ENCODE assay signal across 8 mouse cellular contexts in genomic region chr4:134551494-134552316, GRCm38 (mm10). TPM values are rescaled to one million over a fixed set of nuclear protein-coding genes. Genes with fewer than 3 reads are reported as not detected.
DNase-seq lines count a peak whose midpoint lies in the region; ATAC-seq lines count a peak whose summit lies in the region.

Selenon (minus strand) TSS chr4:134552166.

- peak within 1 kb of the TSS; percentile 99 for H3K9ac ChIP-seq in hindbrain, embryonic 16.5 days (ENCODE audit: low read depth, low read length)
- H3K9ac ChIP-seq in stomach, embryonic 16.5 days (ENCODE audit: low read length) = peak within 1 kb of the TSS; percentile 98

- H3K9me3 ChIP-seq in hindbrain, embryonic 16.5 days (ENCODE audit: control insufficient read depth, low read length) = peaks cover 5% of the 10 kb centered on the region
- H3K9me3 ChIP-seq in megakaryocyte, embryonic 14.5 days = peaks cover 14% of the 10 kb centered on the region
- peaks cover 11% of the 10 kb centered on the region for H3K9me3 ChIP-seq in stomach, embryonic 16.5 days (replicated peaks; ENCODE audit: control insufficient read depth, low read length)

- under 1% methylated on average over 53 of the region's 67 CpGs for WGBS in hindbrain, embryonic 16.5 days
- WGBS in stomach, embryonic 16.5 days = under 1% methylated on average over 62 of the region's 67 CpGs

- DNase-seq in left cerebral cortex, adult 18-20 months (ENCODE audit: low spot score in 2 of 2) = peak; percentile 51 to 57
- DNase-seq in left cerebral cortex, adult 9 months (ENCODE audit: low spot score in 2 of 2) = no peak
- DNase-seq in cerebellum, adult 9-11 months = peak; percentile 74
- DNase-seq in gastrocnemius, postnatal 10 days = peak; percentile 74
- peak; percentile 55 for DNase-seq in left cerebral cortex, postnatal 36 days (ENCODE audit: low spot score in 2 of 2)

- peak within 1 kb of the TSS; percentile 75 for H3K4me3 ChIP-seq in hindbrain, embryonic 16.5 days (ENCODE audit: low read length)
- peak within 1 kb of the TSS; percentile 92 for H3K4me3 ChIP-seq in megakaryocyte, embryonic 14.5 days (replicated peaks)
- H3K4me3 ChIP-seq in stomach, embryonic 16.5 days (replicated peaks; ENCODE audit: low read length) = peak within 1 kb of the TSS; percentile 85

- no peaks in the 10 kb centered on the region for H3K27me3 ChIP-seq in hindbrain, embryonic 16.5 days (replicated peaks; ENCODE audit: control insufficient read depth, insufficient read depth, low read length)
- peaks cover 33% of the 10 kb centered on the region for H3K27me3 ChIP-seq in megakaryocyte, embryonic 14.5 days (replicated peaks)
- H3K27me3 ChIP-seq in stomach, embryonic 16.5 days (ENCODE audit: control insufficient read depth, insufficient read depth, low read length) = no peaks in the 10 kb centered on the region

- peaks cover 8% of the 10 kb centered on the region; the same call in 1 of the 2 replicates for H3K36me3 ChIP-seq in hindbrain, embryonic 16.5 days (ENCODE audit: control insufficient read depth, insufficient read depth, low read length)
- H3K36me3 ChIP-seq in megakaryocyte, embryonic 14.5 days (replicated peaks; ENCODE audit: low read length) = peaks cover 37% of the 10 kb centered on the region
- peaks cover 10% of the 10 kb centered on the region for H3K36me3 ChIP-seq in stomach, embryonic 16.5 days (ENCODE audit: control insufficient read depth, insufficient read depth, low read length)

- ATAC-seq in hindbrain, embryonic 16.5 days = peak; percentile 79
- ATAC-seq in stomach, embryonic 16.5 days (ENCODE audit: insufficient read depth, low FRiP score) = peak; percentile 89

- intact Hi-C loops in left cerebral cortex, postnatal 36 days (cut with DNase I) = loop anchor here (2.0 kb wide), 1 partner anchor 145 kb away; no protein-coding TSS in a partner anchor

- peaks cover 18% of the 10 kb centered on the region for H3K4me1 ChIP-seq in hindbrain, embryonic 16.5 days (ENCODE audit: control insufficient read depth, insufficient read depth, low read depth, low read length)
- H3K4me1 ChIP-seq in megakaryocyte, embryonic 14.5 days = peaks cover 36% of the 10 kb centered on the region
- peaks cover 25% of the 10 kb centered on the region for H3K4me1 ChIP-seq in stomach, embryonic 16.5 days (ENCODE audit: control insufficient read depth, insufficient read depth, low read length)

- H3K4me2 ChIP-seq in hindbrain, embryonic 16.5 days (ENCODE audit: low read length) = peak within 1 kb of the TSS; percentile 79
- H3K4me2 ChIP-seq in stomach, embryonic 16.5 days (ENCODE audit: low read depth, low read length) = peak within 1 kb of the TSS; percentile 84

- peak within 1 kb of the TSS; percentile 82 for H3K27ac ChIP-seq in hindbrain, embryonic 16.5 days (ENCODE audit: low read depth, low read length)
- H3K27ac ChIP-seq in stomach, embryonic 16.5 days (ENCODE audit: low read length) = peak within 1 kb of the TSS; percentile 83

RNA-seq across cellular contexts. Expression of gene Selenon, which starts in this region (rescaled TPM):
- total RNA-seq in left cerebral cortex, adult 18-20 months (2021) = 10 to 100 TPM; 23.1 to 25.7 TPM
- total RNA-seq in gastrocnemius, postnatal 10 days (2021) = 10 to 100 TPM; 22.3 to 28.7 TPM
- 6.7 and 7.0 TPM in 2 replicates for polyA plus RNA-seq in hindbrain, embryonic 16.5 days (2015; fragmentation: Nextera tagmentation; extraction: Ambion mirVana)
- total RNA-seq in left cerebral cortex, postnatal 36 days (2021) = 10 to 100 TPM; 19.6 to 21.2 TPM
- 7.1 and 9.1 TPM in 2 replicates for polyA plus RNA-seq in megakaryocyte, embryonic 14.5 days (2012; ENCODE audit: insufficient read depth, low replicate concordance)
- 7.9 and 8.0 TPM in 2 replicates for polyA plus RNA-seq in stomach, embryonic 16.5 days (2015; fragmentation: Nextera tagmentation; extraction: Ambion mirVana)

Comparison
In these comparisons a context has a peak if more than half of its experiments do, and no peak if none do; other contexts are left out.
1. DNase-seq: peak in left cerebral cortex, adult 18-20 months (2 of 2), cerebellum, adult 9-11 months (single experiment), gastrocnemius, postnatal 10 days (single experiment) and left cerebral cortex, postnatal 36 days (2 of 2); none in left cerebral cortex, adult 9 months (0 of 2).
2. Peak in every context shown above with its lines, with median percentiles within 50 percentile points of each other: H3K4me3 ChIP-seq.